Mouse (Mus musculus) kidney, adult 2 months (tissue): ENCODE results near the gene Lmntd1.

Experiments used
- CTCF ChIP-seq: fragments of 200-500 bp; conservative IDR thresholded peaks from 2 replicates; pipeline ENCODE4 v1.5.1; 2011; ENCODE audit warnings: low read depth, mild to moderate bottlenecking, control low read depth, low read length, moderate library complexity, mixed read lengths; ENCODE audit not compliant: insufficient read depth, insufficient read length
- POLR2A ChIP-seq: fragments of 200-500 bp; IDR thresholded peaks from one replicate; pipeline ENCODE4 v1.6.1; 2011; ENCODE audit warnings: low read depth, low read length, control low read depth

- TF ChIP-seq CTCF (no peak), POLR2A (no peak)
Observed at GRCm38 (mm10) chr6:145469260-145469943, 144.7 kb downstream of the Lmntd1 start.
